Mouse (Mus musculus): ENCODE measurements at regions not wholly inside any gene's neighbourhood (a gene's known extent, or its start where the extent isn't known, plus 50 kb on each side); places are given as distances from the start of the nearest gene placed in this dataset.

GRCm38 (mm10) chr2:174575546-174575945, 67.8 kb upstream of the Zfp831 start:
- Histone ChIP-seq H3K4me1 (no peaks in the 10 kb centered on the region), H3K4me2 (no peak overlapping the region), H3K9me3 (no peaks in the 10 kb centered on the region), H3K4me3 (replicated peaks) (no peak overlapping the region), H3K9ac (no peak overlapping the region), H3K27ac (no peak overlapping the region), H3K27me3 (no peaks in the 10 kb centered on the region), H3K36me3 (replicated peaks) (no peaks in the 10 kb centered on the region)
- WGBS = 91% methylated on average over 6 of the region's 6 CpGs
- ATAC-seq (ENCODE audit: low FRiP score) = no peak

DNA sequence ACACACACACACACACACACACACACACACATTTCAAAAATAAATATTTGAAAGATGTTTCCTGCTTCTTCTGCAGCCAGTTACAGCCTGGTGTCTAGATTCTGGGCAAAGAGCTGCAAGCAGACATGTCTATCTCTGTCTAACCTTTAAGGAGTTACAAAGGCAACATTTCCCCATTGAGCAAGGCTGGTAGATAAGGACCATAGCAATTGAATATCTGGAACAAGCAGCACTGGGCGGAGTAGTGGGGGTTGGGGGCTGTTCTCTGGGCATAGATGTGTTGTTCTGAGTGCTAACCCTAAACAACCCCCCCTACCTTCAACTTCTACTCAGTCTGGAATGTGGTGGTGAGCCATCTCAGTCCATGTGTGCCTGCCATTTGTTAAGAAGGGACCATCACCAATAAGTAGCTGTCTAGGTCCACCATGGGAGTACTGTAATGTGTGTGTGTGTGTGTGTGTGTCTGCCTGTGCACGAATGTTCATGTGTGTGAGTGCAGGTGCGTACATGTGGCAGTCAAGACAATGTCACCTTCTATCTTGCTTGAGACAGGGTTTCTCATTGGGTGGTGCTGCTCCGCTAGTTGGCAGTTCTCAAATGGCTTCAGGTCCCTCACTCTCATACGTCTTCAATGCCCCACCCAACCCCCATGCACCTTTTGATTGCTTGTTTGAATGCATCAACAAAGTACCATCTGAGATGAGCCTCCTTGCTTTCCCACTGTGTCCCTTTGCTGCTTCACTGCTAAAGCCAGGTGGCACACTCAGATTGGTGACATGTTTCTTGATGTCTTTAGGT, 62.2 kb upstream of the Zfp831 start:
- 90% methylated on average over 5 of the region's 5 CpGs for WGBS
- H3K4me3 ChIP-seq (replicated peaks) = no peak overlapping the region

GRCm38 (mm10) chr2:174584272-174584671, 59.1 kb upstream of the Zfp831 start:
- H3K27me3 ChIP-seq = no peaks in the 10 kb centered on the region
- H3K9ac ChIP-seq = no peak overlapping the region
- no peaks in the 10 kb centered on the region for H3K4me1 ChIP-seq
- WGBS = 86% methylated on average over 2 of the region's 2 CpGs
- no peak for ATAC-seq (ENCODE audit: low FRiP score)
- H3K4me2 ChIP-seq = no peak overlapping the region
- H3K9me3 ChIP-seq = no peaks in the 10 kb centered on the region
- H3K4me3 ChIP-seq (replicated peaks) = no peak overlapping the region
- H3K36me3 ChIP-seq (replicated peaks) = no peaks in the 10 kb centered on the region
- no peak overlapping the region for H3K27ac ChIP-seq

More for the DNA sequence above, 62.2 kb upstream of the Zfp831 start:
- no peaks in the 10 kb centered on the region for H3K27me3 ChIP-seq
- no peaks in the 10 kb centered on the region for H3K4me1 ChIP-seq
- H3K27ac ChIP-seq = no peak overlapping the region
- no peaks in the 10 kb centered on the region for H3K36me3 ChIP-seq (replicated peaks)
- H3K9me3 ChIP-seq = no peaks in the 10 kb centered on the region
- no peak overlapping the region for H3K4me2 ChIP-seq
- no peak overlapping the region for H3K9ac ChIP-seq
- ATAC-seq (ENCODE audit: low FRiP score) = no peak
